Mouse (Mus musculus): ENCODE data around the gene Rapgef4.

DNA sequence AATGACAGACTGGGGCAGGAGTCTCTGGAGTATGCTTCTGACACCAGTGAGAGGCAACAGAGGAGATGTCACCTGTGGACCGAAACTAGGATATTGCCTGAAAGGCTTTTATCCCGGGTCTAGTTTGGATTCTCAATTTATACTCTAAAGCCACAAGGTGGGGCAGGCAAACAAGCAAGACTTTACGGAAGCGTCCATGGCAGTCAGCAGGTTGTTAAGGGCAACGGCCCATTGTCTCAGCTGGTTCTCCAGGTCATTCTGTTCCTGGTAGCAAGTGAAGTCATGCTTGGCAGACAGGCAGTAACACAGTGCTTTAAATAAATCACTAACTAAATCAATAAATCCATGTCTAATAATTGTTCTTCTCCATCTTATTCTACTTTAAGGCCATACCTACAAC, 24.6 kb upstream of the Rapgef4 start:
- no peak for TF ChIP-seq TAL1 (IDR thresholded peaks at IDR 0.05; ENCODE audit: low read length)
- no peak for TF ChIP-seq GATA1 (IDR thresholded peaks at IDR 0.05; ENCODE audit: low read length)
